Mouse (Mus musculus): ENCODE results near the gene Acsl1.

GRCm38 (mm10) chr8:46546431-46547176, 75.8 kb downstream of the Acsl1 start:
- TF ChIP-seq POLR2A (IDR thresholded peaks at IDR 0.05; ENCODE audit: control insufficient read depth in 1 of 2, insufficient read depth in 1 of 2, low read depth in 1 of 2, low read length in 2 of 2, poor library complexity in 1 of 2): peak in 1 of 2 experiments; percentile 41; a peak in 2 of 4 replicates
- no peak for TF ChIP-seq SMC3 (IDR thresholded peaks at IDR 0.05; ENCODE audit: low read depth, low read length)
- peak; percentile 75 for TF ChIP-seq GABPA (IDR thresholded peaks at IDR 0.05; ENCODE audit: low read depth, low read length)
- TF ChIP-seq SIN3A (IDR thresholded peaks at IDR 0.05; ENCODE audit: low read length): peak; percentile 66; the same call in 1 of the 2 replicates
- TF ChIP-seq ZMIZ1 (IDR thresholded peaks at IDR 0.05; ENCODE audit: low read depth, low read length): no peak
